Mouse (Mus musculus) forebrain, embryonic 14.5 days (tissue): Measurements from ENCODE around the gene Tbcd. TPM values are rescaled to one million over a fixed set of nuclear protein-coding genes. Genes with fewer than 3 reads are reported as not detected.

Experiments used
- ATAC-seq: fragments of 200-750 bp; cut with Nextera tagmentation; 2 replicates; pipeline ENCODE4 v1.8.0; 2017; ENCODE audit warnings: mild to moderate bottlenecking, moderate library complexity
- DNase-seq: peaks from one replicate; pipeline ENCODE4 v3.0.0-alpha.2; 2015; ENCODE audit warnings: low spot score
- H3K27ac ChIP-seq: fragments of 300-500 bp; sonication (generic); 2 replicates; pipeline ENCODE4 v1.5.1; 2014; ENCODE audit warnings: low read depth, mild to moderate bottlenecking, control low read depth, low read length, moderate library complexity
- H3K27me3 ChIP-seq: fragments of 300-500 bp; sonication (generic); replicated peaks from 2 replicates; pipeline ENCODE4 v1.6.1; 2014; ENCODE audit warnings: low read length, control low read depth, mixed read lengths; ENCODE audit not compliant: control insufficient read depth, insufficient read depth
- H3K36me3 ChIP-seq: fragments of 300-500 bp; sonication (generic); 2 replicates; pipeline ENCODE4 v1.6.1; 2014; ENCODE audit warnings: low read length, control low read depth; ENCODE audit not compliant: control insufficient read depth, insufficient read depth
- H3K4me1 ChIP-seq: fragments of 300-500 bp; sonication (generic); 2 replicates; pipeline ENCODE4 v1.6.1; 2014; ENCODE audit warnings: antibody characterized with exemption, low read length, control low read depth; ENCODE audit not compliant: control insufficient read depth, insufficient read depth
- H3K4me2 ChIP-seq: fragments of 300-500 bp; sonication (generic); 2 replicates; pipeline ENCODE4 v1.6.1; 2014; ENCODE audit warnings: mild to moderate bottlenecking, control low read depth, low read length
- H3K4me3 ChIP-seq: fragments of 300-500 bp; sonication (generic); 2 replicates; pipeline ENCODE4 v1.5.1; 2014; ENCODE audit warnings: low read depth, low read length, control low read depth
- H3K9ac ChIP-seq: fragments of 300-500 bp; sonication (generic); 2 replicates; pipeline ENCODE4 v1.6.1; 2014; ENCODE audit warnings: mild to moderate bottlenecking, low read length, control low read depth, moderate library complexity
- H3K9me3 ChIP-seq: fragments of 300-500 bp; sonication (generic); replicated peaks from 2 replicates; pipeline ENCODE4 v1.6.1; 2016; ENCODE audit warnings: low read length, control low read depth, mixed read lengths; ENCODE audit not compliant: control insufficient read depth
- WGBS: fragments of 180-500 bp; shearing (Covaris S2); extraction: QIAGEN DNeasy Blood & Tissue Kit; methylation state at CpG from one replicate; pipeline ENCODE4 v1.1.7; 2014; 5-methylcytosine and 5-hydroxymethylcytosine counted together
- polyA plus RNA-seq: library from polyadenylated mRNA; unstranded; fragments of >200 nt; fragmentation: Nextera tagmentation; extraction: Ambion mirVana; gene quantifications from 2 replicates; pipeline ENCODE4 v1.2.1, GENCODE M21; 2014

The Tbcd gene
- polyA plus RNA-seq, 1 experiment from 2014 or later: 33.8 TPM

GRCm38 (mm10) chr11:121564265-121564664 is 112.5 kb downstream of the Tbcd start:
- Histone ChIP-seq H3K4me1 (no peaks in the 10 kb centered on the region), H3K36me3 (peaks cover 9% of the 10 kb centered on the region; the same call in 1 of the 2 replicates), H3K27me3 (no peaks in the 10 kb centered on the region), H3K9me3 (no peaks in the 10 kb centered on the region), H3K4me2 (no peak overlapping the region), H3K27ac (no peak overlapping the region), H3K4me3 (no peak overlapping the region), H3K9ac (no peak overlapping the region)
- 94% methylated on average over 4 of the region's 4 CpGs for WGBS
- DNase-seq (no peak), ATAC-seq (no peak)

GRCm38 (mm10) chr11:121581856-121582255 is 130.1 kb downstream of the Tbcd start:
- Histone ChIP-seq H3K27ac (no peak overlapping the region), H3K4me1 (no peaks in the 10 kb centered on the region), H3K9me3 (no peaks in the 10 kb centered on the region), H3K9ac (no peak overlapping the region), H3K4me2 (no peak overlapping the region), H3K27me3 (no peaks in the 10 kb centered on the region), H3K36me3 (peaks cover 22% of the 10 kb centered on the region; the same call in 1 of the 2 replicates), H3K4me3 (no peak overlapping the region)
- no peak for DNase-seq
- ATAC-seq: no peak

GRCm38 (mm10) chr11:121597254-121597653 is 145.5 kb downstream of the Tbcd start:
- Histone ChIP-seq H3K4me2 (no peak overlapping the region), H3K36me3 (peaks cover 60% of the 10 kb centered on the region), H3K27ac (no peak overlapping the region), H3K27me3 (no peaks in the 10 kb centered on the region), H3K9ac (no peak overlapping the region), H3K9me3 (no peaks in the 10 kb centered on the region), H3K4me3 (no peak overlapping the region), H3K4me1 (no peaks in the 10 kb centered on the region)
- ATAC-seq (no peak), DNase-seq (no peak)
- 88% methylated on average over 6 of the region's 6 CpGs for whole genome bisulfite sequencing

- no peak overlapping the region for H3K4me2 ChIP-seq
- DNase-seq: no peak
- ATAC-seq: no peak
- no peaks in the 10 kb centered on the region for H3K4me1 ChIP-seq
- peaks cover 74% of the 10 kb centered on the region for H3K36me3 ChIP-seq
- H3K27ac ChIP-seq: no peak overlapping the region
- H3K9ac ChIP-seq: no peak overlapping the region
- 78% methylated on average over 3 of the region's 3 CpGs for WGBS
- H3K4me3 ChIP-seq: no peak overlapping the region
- H3K9me3 ChIP-seq: no peaks in the 10 kb centered on the region
- no peaks in the 10 kb centered on the region for H3K27me3 ChIP-seq
Measured at GRCm38 (mm10) chr11:121601422-121601821, 149.7 kb downstream of the Tbcd start.

GRCm38 (mm10) chr11:121605604-121606003 is 153.9 kb downstream of the Tbcd start:
- H3K4me3 ChIP-seq: no peak overlapping the region
- DNase-seq: no peak
- H3K4me1 ChIP-seq: no peaks in the 10 kb centered on the region
- peaks cover 81% of the 10 kb centered on the region for H3K36me3 ChIP-seq
- no peak overlapping the region for H3K4me2 ChIP-seq
- H3K27ac ChIP-seq: no peak overlapping the region
- H3K27me3 ChIP-seq: no peaks in the 10 kb centered on the region
- 95% methylated on average over 6 of the region's 6 CpGs for WGBS
- ATAC-seq: no peak
- no peak overlapping the region for H3K9ac ChIP-seq
- H3K9me3 ChIP-seq: no peaks in the 10 kb centered on the region

GRCm38 (mm10) chr11:121610976-121611375 is 159.2 kb downstream of the Tbcd start:
- Histone ChIP-seq H3K4me2 (no peak overlapping the region), H3K4me3 (no peak overlapping the region), H3K36me3 (peaks cover 63% of the 10 kb centered on the region), H3K27me3 (no peaks in the 10 kb centered on the region), H3K27ac (no peak overlapping the region), H3K4me1 (no peaks in the 10 kb centered on the region), H3K9me3 (no peaks in the 10 kb centered on the region), H3K9ac (no peak overlapping the region)
- DNase-seq (no peak), ATAC-seq (no peak)

GRCm38 (mm10) chr11:121615961-121616485 is 164.3 kb downstream of the Tbcd start:
- Histone ChIP-seq H3K9ac (no peak overlapping the region), H3K27me3 (no peaks in the 10 kb centered on the region), H3K4me2 (no peak overlapping the region), H3K9me3 (no peaks in the 10 kb centered on the region), H3K4me3 (no peak overlapping the region), H3K27ac (no peak overlapping the region), H3K36me3 (peaks cover 74% of the 10 kb centered on the region), H3K4me1 (no peaks in the 10 kb centered on the region)
- DNase-seq: no peak
- 89% methylated on average over 3 of the region's 3 CpGs for WGBS
- ATAC-seq: no peak

GRCm38 (mm10) chr11:121616501-121616900 is 164.8 kb downstream of the Tbcd start:
- no peak overlapping the region for H3K27ac ChIP-seq
- no peaks in the 10 kb centered on the region for H3K4me1 ChIP-seq
- no peak overlapping the region for H3K9ac ChIP-seq
- H3K4me3 ChIP-seq: no peak overlapping the region
- no peaks in the 10 kb centered on the region for H3K27me3 ChIP-seq
- DNase-seq (no peak), ATAC-seq (no peak)
- no peak overlapping the region for H3K4me2 ChIP-seq
- no peaks in the 10 kb centered on the region for H3K9me3 ChIP-seq
- peaks cover 70% of the 10 kb centered on the region for H3K36me3 ChIP-seq

- 100% methylated on average over 1 of the region's 1 CpGs for WGBS
- Histone ChIP-seq H3K4me2 (no peak overlapping the region), H3K36me3 (peaks cover 75% of the 10 kb centered on the region), H3K9me3 (no peaks in the 10 kb centered on the region), H3K4me3 (no peak overlapping the region), H3K9ac (no peak overlapping the region), H3K4me1 (no peaks in the 10 kb centered on the region), H3K27ac (no peak overlapping the region), H3K27me3 (no peaks in the 10 kb centered on the region)
- ATAC-seq (no peak), DNase-seq (no peak)
Measured at GRCm38 (mm10) chr11:121617371-121617770, 165.6 kb downstream of the Tbcd start.
